Mouse (Mus musculus) kidney, embryonic 14.5 days (tissue): Measurements from ENCODE around the gene Uba52. TPM values are rescaled to one million over a fixed set of nuclear protein-coding genes. Genes with fewer than 3 reads are reported as not detected.

Experiments
- ATAC-seq: fragments of 200-750 bp; cut with Nextera tagmentation; 2 replicates; pipeline ENCODE4 v1.8.0; 2017; ENCODE audit warnings: moderate number of reproducible peaks, mild to moderate bottlenecking, moderate TSS enrichment, moderate library complexity; ENCODE audit not compliant: low FRiP score, low TSS enrichment
- H3K27ac ChIP-seq: fragments of 300-500 bp; sonication (generic); 2 replicates; pipeline ENCODE4 v1.5.1; 2014; ENCODE audit warnings: low read depth, mild to moderate bottlenecking, low read length, moderate library complexity, mixed read lengths
- H3K27me3 ChIP-seq: fragments of 300-500 bp; sonication (generic); 2 replicates; pipeline ENCODE4 v1.6.1; 2014; ENCODE audit warnings: mild to moderate bottlenecking, low read length; ENCODE audit not compliant: control insufficient read depth, insufficient read depth
- H3K36me3 ChIP-seq: fragments of 300-500 bp; sonication (generic); 2 replicates; pipeline ENCODE4 v1.6.1; 2014; ENCODE audit warnings: low read length, mixed read lengths; ENCODE audit not compliant: control insufficient read depth, insufficient read depth
- H3K4me1 ChIP-seq: fragments of 300-500 bp; sonication (generic); 2 replicates; pipeline ENCODE4 v1.6.1; 2014; ENCODE audit warnings: low read length, mixed read lengths; ENCODE audit not compliant: control insufficient read depth, insufficient read depth
- H3K4me2 ChIP-seq: fragments of 300-500 bp; sonication (generic); replicated peaks from 2 replicates; pipeline ENCODE4 v1.6.1; 2014; ENCODE audit warnings: low read depth, mild to moderate bottlenecking, low read length
- H3K4me3 ChIP-seq: fragments of 300-500 bp; sonication (generic); 2 replicates; pipeline ENCODE4 v1.5.1; 2014; ENCODE audit warnings: mild to moderate bottlenecking, low read length
- H3K9ac ChIP-seq: fragments of 300-500 bp; sonication (generic); 2 replicates; pipeline ENCODE4 v1.6.1; 2014; ENCODE audit warnings: low read depth, mild to moderate bottlenecking, low read length, moderate library complexity
- H3K9me3 ChIP-seq: fragments of 300-500 bp; sonication (generic); 2 replicates; pipeline ENCODE4 v1.6.1; 2016; ENCODE audit warnings: low read length; ENCODE audit not compliant: control insufficient read depth
- WGBS: fragments of 180-500 bp; shearing (Covaris S2); extraction: QIAGEN DNeasy Blood & Tissue Kit; methylation state at CpG from one replicate; pipeline ENCODE4 v1.1.7; 2014; 5-methylcytosine and 5-hydroxymethylcytosine counted together
- polyA plus RNA-seq: library from polyadenylated mRNA; unstranded; fragments of >200 nt; fragmentation: Nextera tagmentation; extraction: Ambion mirVana; gene quantifications from 2 replicates; pipeline ENCODE4 v1.2.1, GENCODE M21; 2014

Uba52 gene
- polyA plus RNA-seq, 1 experiment from 2014 or later: 1,078 TPM

DNA sequence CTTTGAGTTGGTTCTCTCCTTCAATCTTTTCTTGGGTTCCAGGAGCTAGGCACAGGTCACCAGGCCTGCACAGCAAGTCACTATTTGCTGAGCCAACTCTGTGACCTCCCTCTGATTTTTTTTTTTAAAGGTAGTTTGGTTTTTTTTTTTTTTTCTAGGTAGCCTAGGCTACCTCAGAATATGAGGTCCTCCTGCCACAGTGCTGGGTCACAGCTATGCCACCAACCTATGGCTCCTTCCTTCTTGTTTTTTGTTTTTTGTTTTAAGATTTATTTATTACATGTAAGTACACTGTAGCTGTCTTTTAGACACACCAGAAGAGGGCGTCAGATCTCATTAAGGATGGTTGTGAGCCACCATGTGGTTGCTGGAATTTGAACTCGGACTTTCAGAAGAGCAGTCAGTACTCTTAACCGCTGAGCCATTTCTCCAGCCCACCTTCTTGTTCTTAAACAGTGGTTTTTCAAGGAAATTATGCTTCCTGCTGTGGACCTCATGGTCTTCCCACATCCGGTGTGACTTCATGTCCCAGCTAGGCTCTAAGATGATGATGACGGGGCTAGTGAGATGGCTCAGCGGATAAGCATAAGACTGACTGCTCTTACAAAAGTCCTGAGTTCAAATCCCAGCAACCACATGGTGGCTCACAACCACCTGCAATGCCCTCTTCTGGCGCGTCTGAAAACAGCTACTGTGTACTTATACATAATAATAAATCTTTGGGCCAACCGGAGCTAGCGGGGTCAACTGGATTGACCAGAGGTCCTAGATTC, 39.0 kb upstream of the Uba52 start:
- ATAC-seq: no peak
- Histone ChIP-seq H3K36me3 (no peaks in the 10 kb centered on the region), H3K4me1 (0 out of 2 replicates have a peak, but pooled peaks cover 21% of the 10 kb centered on the region), H3K9ac (no peak overlapping the region), H3K9me3 (no peaks in the 10 kb centered on the region), H3K27me3 (no peaks in the 10 kb centered on the region), H3K27ac (no peak overlapping the region), H3K4me3 (no peak overlapping the region), H3K4me2 (no peak overlapping the region)
- WGBS: 92% methylated on average over 10 of the region's 10 CpGs

DNA sequence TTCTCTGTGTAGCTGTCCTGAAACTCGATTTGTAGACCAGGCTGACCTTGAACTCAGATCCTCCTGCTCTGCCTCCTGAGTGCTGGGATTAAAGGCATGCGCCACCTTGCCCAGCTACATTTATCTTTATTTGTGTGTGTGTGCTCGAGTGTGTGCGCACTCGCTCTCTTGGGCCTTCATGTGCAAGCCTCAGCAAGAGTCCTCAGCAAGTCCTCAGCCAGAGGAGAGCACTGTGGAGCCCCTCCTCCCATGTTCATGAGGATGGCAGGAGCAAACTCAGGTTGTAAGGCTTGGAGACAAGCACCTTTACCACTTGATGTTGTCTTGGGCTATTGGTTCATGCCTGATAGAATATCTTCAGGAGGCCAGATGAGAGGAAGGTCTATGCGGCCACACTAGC, 37.2 kb upstream of the Uba52 start:
- no peaks in the 10 kb centered on the region for H3K36me3 ChIP-seq
- H3K4me1 ChIP-seq: 0 out of 2 replicates have a peak, but pooled peaks cover 13% of the 10 kb centered on the region
- no peak overlapping the region for H3K4me2 ChIP-seq
- no peak overlapping the region for H3K27ac ChIP-seq
- no peak for ATAC-seq
- H3K4me3 ChIP-seq: no peak overlapping the region
- WGBS: 89% methylated on average over 6 of the region's 6 CpGs
- no peaks in the 10 kb centered on the region for H3K9me3 ChIP-seq
- H3K27me3 ChIP-seq: no peaks in the 10 kb centered on the region
- no peak overlapping the region for H3K9ac ChIP-seq

DNA sequence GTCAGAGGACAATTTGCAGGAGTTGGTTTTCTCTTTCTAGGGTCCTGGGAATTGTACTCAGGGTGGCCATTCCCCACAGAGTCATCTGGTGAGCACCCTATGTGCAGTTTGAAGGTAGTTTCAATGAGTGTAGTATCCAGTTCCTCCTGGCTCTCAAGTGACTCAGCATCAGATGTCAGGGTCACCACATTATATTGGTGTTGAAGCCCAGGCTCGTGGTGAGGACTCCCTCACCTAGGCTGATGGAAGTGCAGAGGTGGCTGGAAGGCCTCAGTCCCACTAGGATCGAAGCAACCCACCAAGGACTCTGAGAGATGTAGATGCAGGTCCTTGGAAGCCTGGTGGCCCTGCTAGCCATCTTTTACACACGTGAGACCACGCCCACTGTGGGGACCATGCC, 35.8 kb upstream of the Uba52 start:
- WGBS: 76% methylated on average over 4 of the region's 4 CpGs
- no peaks in the 10 kb centered on the region for H3K36me3 ChIP-seq
- ATAC-seq: no peak
- no peak overlapping the region for H3K4me2 ChIP-seq
- H3K27ac ChIP-seq: no peak overlapping the region
- H3K9ac ChIP-seq: no peak overlapping the region
- no peak overlapping the region for H3K4me3 ChIP-seq
- no peaks in the 10 kb centered on the region for H3K9me3 ChIP-seq
- H3K4me1 ChIP-seq: peaks cover 4% of the 10 kb centered on the region; the same call in 1 of the 2 replicates
- H3K27me3 ChIP-seq: no peaks in the 10 kb centered on the region

DNA sequence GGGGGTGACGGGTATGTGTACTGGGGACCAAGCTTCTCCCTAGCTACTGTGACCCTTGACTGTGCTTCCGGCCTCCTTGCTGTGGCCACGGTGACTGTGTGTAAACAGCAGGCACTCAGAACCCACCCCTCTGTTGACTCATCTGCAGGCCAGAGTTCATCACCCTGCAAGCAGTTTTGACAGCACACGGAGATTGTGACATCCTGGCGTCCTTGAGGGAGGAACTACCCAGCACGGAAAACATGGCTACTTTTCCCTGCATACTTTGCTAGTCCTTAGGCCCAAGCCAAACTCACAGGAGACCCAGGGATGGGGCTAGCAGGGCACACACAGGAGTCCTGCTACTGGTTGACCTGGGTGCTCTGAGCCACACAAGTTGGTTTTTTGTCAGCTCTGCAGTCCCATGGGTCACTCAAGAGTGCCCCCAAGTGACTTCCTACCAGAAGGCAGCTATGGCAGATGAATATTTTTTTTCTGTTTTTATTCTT, 33.6 kb upstream of the Uba52 start:
- no peak overlapping the region for H3K9ac ChIP-seq
- H3K4me2 ChIP-seq: no peak overlapping the region
- WGBS: 68% methylated on average over 6 of the region's 6 CpGs
- H3K36me3 ChIP-seq: no peaks in the 10 kb centered on the region
- H3K27me3 ChIP-seq: no peaks in the 10 kb centered on the region
- H3K4me1 ChIP-seq: peaks cover 13% of the 10 kb centered on the region; the same call in 1 of the 2 replicates
- ATAC-seq: no peak
- H3K9me3 ChIP-seq: no peaks in the 10 kb centered on the region
- no peak overlapping the region for H3K27ac ChIP-seq
- H3K4me3 ChIP-seq: no peak overlapping the region

DNA sequence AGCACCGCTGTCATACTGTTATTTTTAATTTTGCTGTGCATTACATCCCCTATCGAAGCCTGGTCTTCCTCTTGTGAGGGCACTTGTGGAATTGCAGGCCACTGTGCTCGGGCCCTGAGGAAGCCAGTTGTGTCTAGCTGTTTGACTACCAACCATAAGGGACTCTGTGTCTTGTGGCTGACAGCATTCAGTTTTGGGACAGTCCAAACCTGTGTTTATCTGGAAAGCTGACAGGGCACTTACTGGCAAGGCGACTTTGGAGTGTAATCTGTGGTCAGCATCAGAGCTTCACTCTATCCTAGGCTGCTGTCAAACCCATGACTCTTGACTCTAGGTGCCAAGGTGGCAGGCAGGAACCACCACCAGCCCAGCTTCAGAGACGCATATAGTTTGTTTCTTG, 30.5 kb upstream of the Uba52 start:
- 79% methylated on average over 5 of the region's 5 CpGs for WGBS
- peaks cover 10% of the 10 kb centered on the region; the same call in 1 of the 2 replicates for H3K4me1 ChIP-seq

DNA sequence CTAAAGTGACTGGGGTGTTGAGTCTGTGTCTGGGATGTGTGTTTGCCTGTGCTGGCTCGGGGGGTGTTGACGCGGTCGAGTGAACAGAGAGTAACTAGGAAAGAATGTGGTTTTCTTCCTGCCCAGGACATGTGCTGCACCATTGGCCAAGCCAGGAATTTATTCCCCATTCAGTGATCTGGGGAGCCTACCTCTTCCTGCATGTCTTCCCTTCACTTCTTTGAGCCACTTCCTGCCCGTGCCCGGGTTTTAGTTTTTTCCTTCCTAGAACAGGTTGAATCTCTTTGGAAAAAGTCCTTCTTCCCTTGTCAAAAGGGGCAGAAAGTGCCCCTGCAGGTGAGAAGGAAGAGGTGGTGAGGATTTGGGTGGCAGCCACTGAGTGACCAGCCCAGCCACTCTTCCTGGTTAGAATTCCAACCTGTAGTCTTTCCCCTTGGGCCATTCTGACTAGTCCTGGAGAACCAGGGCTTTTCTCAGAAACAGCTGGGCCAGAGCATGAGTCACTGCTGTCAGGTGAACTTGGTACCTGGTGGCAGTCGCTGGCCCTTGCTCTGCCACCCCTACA, 30.0 kb upstream of the Uba52 start:
- H3K4me2 ChIP-seq: peak overlapping the region; percentile 78
- peak overlapping the region; percentile 81 for H3K4me3 ChIP-seq
- peaks cover 15% of the 10 kb centered on the region for H3K36me3 ChIP-seq
- no peaks in the 10 kb centered on the region for H3K9me3 ChIP-seq
- H3K9ac ChIP-seq: peak overlapping the region; percentile 81
- H3K27ac ChIP-seq: peak overlapping the region; percentile 90; the same call in 1 of the 2 replicates
- no peaks in the 10 kb centered on the region for H3K27me3 ChIP-seq
- peaks cover 10% of the 10 kb centered on the region; the same call in 1 of the 2 replicates for H3K4me1 ChIP-seq
- WGBS: 27% methylated on average over 7 of the region's 7 CpGs
- ATAC-seq: no peak

More for the DNA sequence above, 30.5 kb upstream of the Uba52 start:
- Histone ChIP-seq H3K9me3 (no peaks in the 10 kb centered on the region), H3K27me3 (no peaks in the 10 kb centered on the region), H3K4me2 (peak overlapping the region; percentile 78), H3K27ac (no peak overlapping the region), H3K36me3 (peaks cover 10% of the 10 kb centered on the region; the same call in 1 of the 2 replicates), H3K4me3 (peak overlapping the region; percentile 81; the same call in 1 of the 2 replicates), H3K9ac (peak overlapping the region; percentile 81; the same call in 1 of the 2 replicates)
- no peak for ATAC-seq

DNA sequence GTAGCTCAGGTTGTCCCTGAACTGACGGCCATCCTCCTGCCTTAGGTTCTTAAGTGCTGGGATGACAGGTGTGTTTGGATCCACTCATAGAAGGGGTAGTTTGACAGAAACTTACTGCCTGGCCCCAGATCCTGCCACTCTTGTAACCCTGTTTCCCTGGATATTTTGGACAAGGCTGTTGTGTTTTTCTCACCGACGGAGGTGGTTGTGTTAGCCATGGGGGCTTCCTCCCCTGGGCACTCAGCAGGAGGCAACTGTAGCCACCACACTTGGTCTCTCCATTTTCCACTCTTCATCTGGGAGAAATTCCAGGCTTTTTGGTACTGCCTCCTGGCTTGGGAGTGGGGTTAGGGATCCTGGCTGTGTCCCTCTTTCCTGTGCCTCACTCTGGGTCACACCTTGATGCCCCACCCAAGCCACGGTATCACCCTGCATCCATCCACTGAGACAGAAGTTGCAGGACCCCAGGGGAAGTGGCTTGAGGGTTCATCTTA, 29.5 kb upstream of the Uba52 start:
- WGBS: 9% methylated on average over 4 of the region's 4 CpGs
- peak overlapping the region; percentile 90; the same call in 1 of the 2 replicates for H3K27ac ChIP-seq
- peak overlapping the region; percentile 78 for H3K4me2 ChIP-seq
- no peaks in the 10 kb centered on the region for H3K27me3 ChIP-seq
- ATAC-seq: no peak
- peak overlapping the region; percentile 81 for H3K9ac ChIP-seq
- H3K4me1 ChIP-seq: peaks cover 10% of the 10 kb centered on the region; the same call in 1 of the 2 replicates
- H3K4me3 ChIP-seq: peak overlapping the region; percentile 81
- no peaks in the 10 kb centered on the region for H3K9me3 ChIP-seq
- H3K36me3 ChIP-seq: peaks cover 20% of the 10 kb centered on the region

DNA sequence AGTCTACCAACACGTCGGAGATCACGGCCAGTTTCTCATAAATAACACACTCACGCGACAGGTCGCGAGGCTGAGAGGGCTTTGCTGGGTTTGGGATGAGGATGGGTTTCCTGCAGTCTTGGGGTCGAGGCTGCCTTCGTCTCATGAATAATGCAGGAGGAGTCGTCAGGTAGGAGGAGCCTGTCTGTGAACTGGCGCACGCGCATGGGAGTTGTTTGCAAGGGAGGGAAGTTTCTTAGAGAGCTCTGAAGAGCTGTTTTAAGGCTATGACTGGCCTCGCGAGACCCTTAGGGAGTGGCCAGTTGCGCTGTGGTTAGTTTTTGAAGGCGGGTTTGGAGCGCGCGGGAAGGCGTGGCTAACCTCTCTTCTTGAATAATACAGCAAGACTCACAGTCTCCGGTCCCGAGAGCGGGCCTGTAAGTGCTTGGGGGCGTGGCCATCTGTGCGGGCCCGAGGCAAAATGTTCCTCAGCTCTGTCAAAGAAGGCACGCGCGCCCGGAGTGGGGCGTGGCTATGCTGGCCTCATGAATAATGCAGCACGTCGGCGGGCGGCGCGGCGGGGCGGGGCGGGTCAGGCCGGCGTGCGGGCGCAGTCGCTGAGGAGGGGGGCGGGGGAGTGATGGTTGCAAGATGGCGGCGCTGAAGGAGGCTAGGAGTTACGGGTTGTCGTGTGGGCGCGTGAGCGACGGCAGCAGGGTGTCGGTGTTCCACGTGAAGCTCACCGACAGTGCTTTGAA, 28.6 kb upstream of the Uba52 start, which contains the start of gene Ell:
Ell (plus strand) TSS at position 381 of the 737 bp plus-strand sequence.
- peak within 1 kb of the TSS; percentile 90 for H3K27ac ChIP-seq
- H3K36me3 ChIP-seq: peaks cover 28% of the 10 kb centered on the region
- H3K9ac ChIP-seq: peak within 1 kb of the TSS; percentile 81
- 1% methylated on average over 57 of the region's 58 CpGs for WGBS
- H3K27me3 ChIP-seq: no peaks in the 10 kb centered on the region
- peak; percentile 91 for ATAC-seq
- no peaks in the 10 kb centered on the region for H3K9me3 ChIP-seq
- H3K4me2 ChIP-seq: peak within 1 kb of the TSS; percentile 78
- peak within 1 kb of the TSS; percentile 81 for H3K4me3 ChIP-seq
- H3K4me1 ChIP-seq: peaks cover 10% of the 10 kb centered on the region; the same call in 1 of the 2 replicates
